Mouse (Mus musculus) hindbrain, embryonic 11.5 days (tissue): ENCODE data around the gene Atl2. TPM values are rescaled to one million over a fixed set of nuclear protein-coding genes. Genes with fewer than 3 reads are reported as not detected.

Source experiments
- ATAC-seq: fragments of 200-750 bp; cut with Nextera tagmentation; 2 replicates; pipeline ENCODE4 v1.8.0; 2017; ENCODE audit warnings: mild to moderate bottlenecking, moderate TSS enrichment, moderate library complexity; ENCODE audit not compliant: low FRiP score
- DNase-seq: peaks from one replicate; pipeline ENCODE4 v3.0.0-alpha.2; 2015; ENCODE audit warnings: low spot score
- H3K27ac ChIP-seq: fragments of 300-500 bp; sonication (generic); 2 replicates; pipeline ENCODE4 v1.5.1; 2014; ENCODE audit warnings: mild to moderate bottlenecking, low read depth, low read length
- H3K27me3 ChIP-seq: fragments of 300-500 bp; sonication (generic); 2 replicates; pipeline ENCODE4 v1.6.1; 2014; ENCODE audit warnings: mild to moderate bottlenecking, low read length, moderate library complexity, mixed read lengths; ENCODE audit not compliant: control insufficient read depth, insufficient read depth
- H3K36me3 ChIP-seq: fragments of 300-500 bp; sonication (generic); 2 replicates; pipeline ENCODE4 v1.6.1; 2014; ENCODE audit warnings: mild to moderate bottlenecking, low read length, moderate library complexity, mixed read lengths; ENCODE audit not compliant: control insufficient read depth, insufficient read depth
- H3K4me1 ChIP-seq: fragments of 300-500 bp; sonication (generic); replicated peaks from 2 replicates; pipeline ENCODE4 v1.6.1; 2014; ENCODE audit warnings: low read length, mixed read lengths; ENCODE audit not compliant: control insufficient read depth, insufficient read depth
- H3K4me2 ChIP-seq: fragments of 300-500 bp; sonication (generic); replicated peaks from 2 replicates; pipeline ENCODE4 v1.6.1; 2014; ENCODE audit warnings: mild to moderate bottlenecking, low read depth, low read length
- H3K4me3 ChIP-seq: fragments of 300-500 bp; sonication (generic); 2 replicates; pipeline ENCODE4 v1.5.1; 2014; ENCODE audit warnings: low read depth, low read length
- H3K9ac ChIP-seq: fragments of 300-500 bp; sonication (generic); 2 replicates; pipeline ENCODE4 v1.6.1; 2014; ENCODE audit warnings: low read depth, low read length
- H3K9me3 ChIP-seq: fragments of 300-500 bp; sonication (generic); 2 replicates; pipeline ENCODE4 v1.6.1; 2016; ENCODE audit warnings: low read length; ENCODE audit not compliant: control insufficient read depth
- WGBS: fragments of 180-500 bp; shearing (Covaris S2); extraction: QIAGEN DNeasy Blood & Tissue Kit; methylation state at CpG from one replicate; pipeline ENCODE4 v1.1.7; 2014; 5-methylcytosine and 5-hydroxymethylcytosine counted together
- polyA plus RNA-seq: library from polyadenylated mRNA; unstranded; fragments of >200 nt; fragmentation: Nextera tagmentation; extraction: Ambion mirVana; gene quantifications from 2 replicates; pipeline ENCODE4 v1.2.1, GENCODE M21; 2014

The Atl2 gene
- 41.3 and 43.6 TPM in 2 replicates for polyA plus RNA-seq

- H3K4me1 ChIP-seq, result peaks cover 2% of the 10 kb centered on the region; the same call in 1 of the 2 replicates
- H3K4me3 ChIP-seq, result peak within 1 kb of the TSS; percentile 81
- H3K9me3 ChIP-seq, result no peaks in the 10 kb centered on the region
- peak within 1 kb of the TSS; percentile 82 for H3K4me2 ChIP-seq
- no peaks in the 10 kb centered on the region; the same call in 1 of the 2 replicates for H3K27me3 ChIP-seq
- H3K36me3 ChIP-seq, result no peaks in the 10 kb centered on the region
- DNase-seq (peak; percentile 98), ATAC-seq (peak; percentile 93)
- peak within 1 kb of the TSS; percentile 91 for H3K27ac ChIP-seq
- H3K9ac ChIP-seq, result peak within 1 kb of the TSS; percentile 92
- 0% methylated on average over 51 of the region's 51 CpGs for WGBS
Measured at GRCm38 (mm10) chr17:79895911-79896423, at the start of gene Atl2. Atl2 (minus strand) TSS chr17:79896123.

GRCm38 (mm10) chr17:79944851-79945250 is 48.9 kb upstream of the Atl2 start:
- DNase-seq, result no peak
- Histone ChIP-seq H3K9me3 (no peaks in the 10 kb centered on the region), H3K4me1 (no peaks in the 10 kb centered on the region), H3K4me2 (no peak overlapping the region), H3K9ac (no peak overlapping the region), H3K4me3 (no peak overlapping the region), H3K36me3 (no peaks in the 10 kb centered on the region), H3K27me3 (no peaks in the 10 kb centered on the region), H3K27ac (no peak overlapping the region)
- WGBS, result 71% methylated on average over 6 of the region's 6 CpGs
- ATAC-seq, result no peak

- no peaks in the 10 kb centered on the region for H3K27me3 ChIP-seq
- WGBS, result 70% methylated on average over 5 of the region's 5 CpGs
- no peak overlapping the region for H3K27ac ChIP-seq
- no peak overlapping the region for H3K4me3 ChIP-seq
- ATAC-seq, result no peak
- no peaks in the 10 kb centered on the region for H3K36me3 ChIP-seq
- H3K9ac ChIP-seq, result no peak overlapping the region
- H3K9me3 ChIP-seq, result no peaks in the 10 kb centered on the region
- DNase-seq, result no peak
- H3K4me1 ChIP-seq, result no peaks in the 10 kb centered on the region
- H3K4me2 ChIP-seq, result no peak overlapping the region
Measured at GRCm38 (mm10) chr17:79942418-79942817, 46.5 kb upstream of the Atl2 start.

GRCm38 (mm10) chr17:79939133-79939532 is 43.2 kb upstream of the Atl2 start:
- Histone ChIP-seq H3K36me3 (no peaks in the 10 kb centered on the region), H3K9ac (no peak overlapping the region), H3K4me3 (no peak overlapping the region), H3K27ac (no peak overlapping the region), H3K4me1 (no peaks in the 10 kb centered on the region), H3K9me3 (no peaks in the 10 kb centered on the region), H3K4me2 (no peak overlapping the region), H3K27me3 (no peaks in the 10 kb centered on the region)
- DNase-seq, result no peak
- WGBS, result 82% methylated on average over 3 of the region's 3 CpGs
- ATAC-seq, result no peak

DNA sequence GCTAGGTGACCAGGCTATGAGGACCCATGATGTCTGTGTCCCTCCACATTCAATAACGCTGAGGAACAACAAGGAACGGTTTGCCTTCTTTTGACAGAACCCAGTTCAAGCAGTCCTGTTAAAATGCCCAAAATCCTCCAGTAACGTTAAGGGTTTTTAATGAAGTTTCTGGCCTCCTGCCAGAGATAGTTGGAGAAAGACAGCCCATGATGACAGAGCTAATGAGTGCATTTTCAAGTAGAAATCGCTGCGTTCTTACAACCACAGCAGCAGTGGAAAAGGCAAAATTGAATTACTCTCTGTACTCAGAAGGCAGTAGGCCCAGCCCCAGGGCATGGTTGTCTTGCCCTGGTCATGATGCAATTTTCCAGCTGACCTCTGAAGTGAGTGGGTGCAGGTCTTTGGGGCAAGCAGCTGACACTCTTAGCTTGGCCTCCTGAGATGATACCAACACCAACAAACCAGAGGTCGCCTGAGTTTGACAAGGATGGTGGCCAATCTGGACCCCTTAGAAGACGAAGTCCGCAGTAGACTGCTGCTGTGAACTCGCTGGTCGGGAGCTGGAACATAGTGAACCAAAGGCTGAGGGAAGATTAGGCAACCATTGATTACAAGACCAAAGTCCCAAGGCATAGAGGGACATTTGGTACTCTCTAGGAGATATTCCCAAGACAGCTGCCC is 42.1 kb upstream of the Atl2 start:
- H3K4me3 ChIP-seq, result no peak overlapping the region
- ATAC-seq (no peak), DNase-seq (no peak)
- H3K27ac ChIP-seq, result no peak overlapping the region
- H3K4me1 ChIP-seq, result no peaks in the 10 kb centered on the region
- WGBS, result 90% methylated on average over 10 of the region's 10 CpGs
- H3K4me2 ChIP-seq, result no peak overlapping the region
- no peaks in the 10 kb centered on the region for H3K36me3 ChIP-seq
- H3K27me3 ChIP-seq, result no peaks in the 10 kb centered on the region
- H3K9me3 ChIP-seq, result no peaks in the 10 kb centered on the region
- H3K9ac ChIP-seq, result no peak overlapping the region

DNA sequence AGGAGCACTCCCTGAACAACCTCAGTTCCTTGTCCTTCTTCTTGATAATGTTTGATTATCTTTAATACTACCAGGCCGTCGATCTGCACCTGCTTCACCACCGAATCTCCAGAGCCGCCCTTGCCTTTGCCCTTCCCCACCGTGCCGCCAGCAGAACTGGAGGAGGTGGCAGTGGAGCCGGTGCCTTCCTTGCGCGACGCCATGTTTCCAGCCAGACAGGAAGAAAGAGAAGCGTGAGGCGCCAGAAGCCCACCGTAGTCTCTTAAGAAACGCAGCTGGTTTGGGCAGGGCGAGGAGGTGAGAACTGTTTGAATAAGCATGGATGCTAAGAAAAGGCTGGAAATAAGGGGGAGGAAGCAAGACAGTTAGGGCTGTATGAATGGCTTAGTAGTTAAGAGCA is 38.4 kb upstream of the Atl2 start:
- Histone ChIP-seq H3K36me3 (no peaks in the 10 kb centered on the region), H3K4me1 (no peaks in the 10 kb centered on the region), H3K9ac (no peak overlapping the region), H3K9me3 (no peaks in the 10 kb centered on the region), H3K4me2 (no peak overlapping the region), H3K27me3 (no peaks in the 10 kb centered on the region), H3K27ac (no peak overlapping the region), H3K4me3 (no peak overlapping the region)
- WGBS, result 95% methylated on average over 15 of the region's 15 CpGs
- DNase-seq (no peak), ATAC-seq (no peak)

GRCm38 (mm10) chr17:79932676-79933278 is 36.9 kb upstream of the Atl2 start:
- no peak overlapping the region for H3K9ac ChIP-seq
- WGBS, result 58% methylated on average over 5 of the region's 5 CpGs
- DNase-seq, result no peak

DNA sequence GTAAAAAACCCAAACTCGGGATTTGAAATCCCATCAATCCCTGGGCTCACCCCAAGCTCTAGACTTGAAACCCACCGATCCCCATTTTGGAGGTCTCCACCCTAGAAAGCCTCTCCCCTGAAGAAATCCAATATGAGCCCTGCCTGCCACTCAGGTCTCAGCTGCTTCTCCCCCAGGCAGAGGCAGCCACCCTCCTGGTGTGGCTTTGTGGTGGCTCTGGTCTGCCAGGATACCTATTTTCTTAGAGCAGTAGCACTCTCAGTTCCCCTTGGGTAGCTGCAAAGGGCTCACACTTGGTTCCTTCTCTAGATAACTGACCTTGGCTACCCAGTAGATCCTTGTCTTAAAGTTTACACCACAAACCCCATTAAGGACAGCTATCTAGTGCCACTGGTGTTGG is 31.2 kb upstream of the Atl2 start:
- H3K27ac ChIP-seq, result no peak overlapping the region
- DNase-seq (no peak), ATAC-seq (no peak)
- H3K9me3 ChIP-seq, result no peaks in the 10 kb centered on the region
- WGBS, result 94% methylated on average over 2 of the region's 2 CpGs
- no peak overlapping the region for H3K4me3 ChIP-seq
- no peak overlapping the region for H3K4me2 ChIP-seq
- H3K36me3 ChIP-seq, result no peaks in the 10 kb centered on the region
- H3K9ac ChIP-seq, result no peak overlapping the region
- H3K4me1 ChIP-seq, result no peaks in the 10 kb centered on the region
- H3K27me3 ChIP-seq, result no peaks in the 10 kb centered on the region

More at GRCm38 (mm10) chr17:79932676-79933278, 36.9 kb upstream of the Atl2 start:
- H3K4me1 ChIP-seq, result no peaks in the 10 kb centered on the region
- no peaks in the 10 kb centered on the region for H3K36me3 ChIP-seq
- no peaks in the 10 kb centered on the region for H3K9me3 ChIP-seq
- no peak overlapping the region for H3K4me2 ChIP-seq
- no peaks in the 10 kb centered on the region for H3K27me3 ChIP-seq
- no peak overlapping the region for H3K27ac ChIP-seq
- no peak for ATAC-seq
- no peak overlapping the region for H3K4me3 ChIP-seq

DNA sequence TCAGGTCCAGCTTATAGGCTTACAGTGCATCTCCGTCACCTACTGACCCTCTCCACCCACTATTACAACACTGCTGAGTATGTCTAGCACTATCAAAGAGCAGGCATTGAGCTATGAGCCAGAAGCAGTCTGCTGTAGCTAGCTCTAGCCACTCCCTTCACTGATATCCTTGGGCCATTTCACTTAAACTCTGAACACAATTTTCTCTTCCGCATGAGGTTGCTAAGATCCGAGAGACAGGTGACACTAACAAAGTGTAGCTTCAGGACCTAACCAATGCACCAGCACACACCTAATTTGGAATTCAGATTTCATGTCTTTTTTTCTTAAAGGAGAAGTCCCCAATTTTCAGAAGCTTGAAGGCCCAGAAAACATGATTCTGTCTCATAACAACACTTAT is 30.6 kb upstream of the Atl2 start:
- no peak overlapping the region for H3K27ac ChIP-seq
- DNase-seq, result no peak
- no peaks in the 10 kb centered on the region for H3K36me3 ChIP-seq
- H3K4me2 ChIP-seq, result no peak overlapping the region
- H3K27me3 ChIP-seq, result no peaks in the 10 kb centered on the region
- H3K4me1 ChIP-seq, result no peaks in the 10 kb centered on the region
- H3K9me3 ChIP-seq, result no peaks in the 10 kb centered on the region
- WGBS, result 89% methylated on average over 3 of the region's 3 CpGs
- no peak overlapping the region for H3K4me3 ChIP-seq
- no peak overlapping the region for H3K9ac ChIP-seq
- ATAC-seq, result no peak
